Mouse (Mus musculus): ENCODE measurements around the gene Kcnj3. TPM values are rescaled to one million over a fixed set of nuclear protein-coding genes. Genes with fewer than 3 reads are reported as not detected.

Kcnj3 gene
- polyA plus RNA-seq, 1 experiment = not detected

DNA sequence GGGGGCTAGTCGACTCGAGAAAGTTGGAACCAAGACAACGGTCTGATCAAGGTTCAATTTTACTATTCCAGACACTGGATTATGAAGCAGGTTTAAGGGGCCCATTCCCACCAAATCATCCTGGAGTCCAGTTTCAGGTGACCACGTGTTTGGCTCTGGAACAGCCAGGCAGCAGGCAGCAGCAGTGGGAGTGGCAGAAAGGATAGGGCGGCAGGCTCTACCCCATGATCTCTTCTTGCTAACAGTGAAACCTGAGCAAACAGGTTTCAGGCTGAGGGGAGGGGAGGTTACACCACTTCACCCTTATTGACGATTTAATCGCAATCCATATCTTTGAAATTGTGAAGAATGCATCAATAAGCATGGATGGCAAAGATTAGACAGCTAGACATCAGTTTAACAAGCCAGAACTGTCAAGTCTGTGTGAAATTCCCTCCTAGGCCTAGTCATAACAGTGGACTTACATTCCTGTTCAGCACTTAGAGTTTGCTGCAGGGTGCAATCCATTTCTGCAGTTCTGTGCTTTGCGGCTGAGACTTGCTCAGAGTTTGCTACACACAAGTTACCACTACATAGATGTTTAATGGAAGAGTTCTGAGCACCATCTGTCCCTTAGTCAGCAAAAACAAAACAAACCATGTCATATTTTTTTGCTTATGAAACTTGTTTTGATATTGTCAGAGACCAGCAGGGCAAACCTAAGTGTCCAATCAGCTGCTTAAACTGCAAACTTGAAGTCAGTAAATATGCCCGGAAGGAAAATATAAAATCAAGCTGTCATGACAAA lies 67.8 kb downstream of the Kcnj3 start:
- H3K27ac ChIP-seq (ENCODE audit: insufficient read depth, low read depth, low read length) = no peak overlapping the region
- no peak overlapping the region for H3K4me3 ChIP-seq (ENCODE audit: insufficient read depth, low read length)
- TF ChIP-seq CTCF (IDR thresholded peaks at IDR 0.05; ENCODE audit: low read depth, low read length) = no peak
- no peak for TF ChIP-seq POLR2A (IDR thresholded peaks at IDR 0.05; ENCODE audit: borderline replicate concordance, low read depth, low read length)
- H3K4me1 ChIP-seq (ENCODE audit: control insufficient read depth, insufficient read depth, low read length) = no peaks in the 10 kb centered on the region

DNA sequence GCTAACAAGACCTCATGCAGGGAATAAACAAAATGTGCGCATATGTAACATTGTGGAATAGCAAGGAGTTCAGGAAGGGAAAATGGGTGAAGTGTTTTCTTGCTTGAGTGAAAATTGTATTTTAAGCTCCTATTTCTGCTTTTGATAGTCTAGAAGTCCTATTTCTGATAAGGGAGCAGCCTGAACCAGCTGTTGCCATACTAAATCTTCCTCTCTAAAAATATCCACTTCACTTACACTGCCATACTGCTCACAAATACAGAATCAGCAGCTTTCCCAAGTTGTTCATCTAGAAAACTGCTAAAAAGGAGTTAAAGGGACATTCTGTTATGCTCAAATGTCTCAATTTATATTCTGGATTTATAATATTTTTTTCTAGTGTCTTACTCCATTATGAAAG lies 69.9 kb downstream of the Kcnj3 start:
- no peak for TF ChIP-seq CTCF (IDR thresholded peaks at IDR 0.05; ENCODE audit: low read depth, low read length)
- no peak for TF ChIP-seq POLR2A (IDR thresholded peaks at IDR 0.05; ENCODE audit: borderline replicate concordance, low read depth, low read length)
- Histone ChIP-seq H3K27ac (ENCODE audit: insufficient read depth, low read depth, low read length) (no peak overlapping the region), H3K4me3 (ENCODE audit: insufficient read depth, low read length) (no peak overlapping the region), H3K4me1 (ENCODE audit: control insufficient read depth, insufficient read depth, low read length) (no peaks in the 10 kb centered on the region)

DNA sequence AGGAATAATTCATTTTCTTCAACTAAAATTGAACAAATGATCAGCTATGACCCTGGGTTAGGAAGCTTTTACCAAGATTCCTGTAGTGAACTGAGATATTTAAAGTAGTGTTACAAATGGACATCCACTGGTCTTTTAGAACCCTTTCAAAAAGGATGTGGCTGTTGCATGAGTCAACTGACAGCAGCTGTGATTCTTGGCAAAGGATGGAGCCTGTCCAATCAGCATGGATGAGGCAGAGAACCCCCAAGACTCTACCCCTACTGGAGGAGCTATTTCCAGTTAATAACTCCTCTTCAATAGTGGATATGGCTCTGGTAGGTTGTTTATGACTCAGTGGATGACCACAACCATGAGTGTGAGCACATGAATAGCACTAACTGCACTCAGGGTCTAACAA lies 81.5 kb downstream of the Kcnj3 start:
- H3K4me3 ChIP-seq (ENCODE audit: insufficient read depth, low read length) = no peak overlapping the region

DNA sequence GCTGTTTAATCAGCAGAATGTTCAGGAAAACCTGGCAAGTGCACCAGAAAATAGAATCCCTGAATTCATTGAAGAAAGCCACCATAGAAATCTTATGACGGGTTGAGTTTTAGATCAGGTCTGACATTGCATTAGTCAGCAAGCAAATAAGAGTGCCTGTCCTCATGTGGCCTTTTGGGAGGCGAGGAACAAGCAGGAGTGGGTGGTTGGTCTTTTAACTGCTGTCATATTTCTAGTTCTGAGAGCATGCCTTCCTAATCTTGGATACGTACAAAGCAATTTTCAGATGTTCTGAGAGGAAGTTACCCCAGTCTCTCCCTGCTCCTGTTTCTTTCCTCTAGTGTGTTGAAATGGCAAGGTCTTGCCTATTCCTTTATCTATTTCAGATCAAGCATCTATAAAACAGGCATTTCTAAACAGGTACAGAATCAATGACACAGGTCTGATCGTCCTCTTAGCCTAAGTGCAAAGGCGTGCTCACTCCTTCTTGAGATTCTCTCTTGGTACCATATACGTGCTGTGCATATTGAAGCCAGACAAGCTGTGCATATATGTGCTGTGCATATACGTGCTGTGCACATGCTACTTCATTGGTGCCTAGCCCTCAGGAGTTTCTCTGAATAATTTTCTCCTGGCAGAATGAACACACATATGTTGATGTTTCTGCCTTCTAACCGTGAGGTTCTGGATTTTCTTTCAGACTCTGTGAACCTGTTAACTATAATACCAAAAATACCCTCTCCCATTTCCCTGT lies 97.1 kb downstream of the Kcnj3 start:
- H3K4me3 ChIP-seq (ENCODE audit: insufficient read depth, low read length) = no peak overlapping the region
- H3K27ac ChIP-seq (ENCODE audit: insufficient read depth, low read depth, low read length) = no peak overlapping the region
- TF ChIP-seq POLR2A (IDR thresholded peaks at IDR 0.05; ENCODE audit: borderline replicate concordance, low read depth, low read length) (no peak), CTCF (IDR thresholded peaks at IDR 0.05; ENCODE audit: low read depth, low read length) (no peak)
- H3K4me1 ChIP-seq (ENCODE audit: control insufficient read depth, insufficient read depth, low read length) = no peaks in the 10 kb centered on the region

More for the DNA sequence above, 81.5 kb downstream of the Kcnj3 start:
- Histone ChIP-seq H3K27ac (ENCODE audit: insufficient read depth, low read depth, low read length) (no peak overlapping the region), H3K4me1 (ENCODE audit: control insufficient read depth, insufficient read depth, low read length) (no peaks in the 10 kb centered on the region)
- TF ChIP-seq CTCF (IDR thresholded peaks at IDR 0.05; ENCODE audit: low read depth, low read length) = no peak
- TF ChIP-seq POLR2A (IDR thresholded peaks at IDR 0.05; ENCODE audit: borderline replicate concordance, low read depth, low read length) = no peak

DNA sequence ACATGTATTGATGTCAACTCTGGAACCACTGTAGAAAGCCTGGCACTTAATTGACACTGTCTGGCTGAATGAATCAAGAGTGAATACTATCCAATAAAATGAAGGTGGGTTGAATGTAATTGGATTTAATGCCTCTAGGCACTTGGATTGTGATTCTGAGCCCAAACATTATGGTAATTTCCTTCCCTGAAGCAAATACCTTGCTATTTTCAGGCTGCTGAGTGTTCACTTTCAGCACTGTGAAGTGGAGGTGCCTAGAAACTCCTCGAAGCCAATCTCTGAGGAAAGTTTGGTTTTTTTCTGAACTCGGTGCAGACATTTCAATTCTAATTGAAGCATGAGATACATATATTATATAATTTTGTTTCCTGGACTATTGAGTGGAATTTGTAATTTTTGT lies 99.2 kb downstream of the Kcnj3 start:
- Histone ChIP-seq H3K27ac (ENCODE audit: insufficient read depth, low read depth, low read length) (no peak overlapping the region), H3K4me3 (ENCODE audit: insufficient read depth, low read length) (no peak overlapping the region), H3K4me1 (ENCODE audit: control insufficient read depth, insufficient read depth, low read length) (no peaks in the 10 kb centered on the region)
- no peak for TF ChIP-seq POLR2A (IDR thresholded peaks at IDR 0.05; ENCODE audit: borderline replicate concordance, low read depth, low read length)
- TF ChIP-seq CTCF (IDR thresholded peaks at IDR 0.05; ENCODE audit: low read depth, low read length) = no peak

DNA sequence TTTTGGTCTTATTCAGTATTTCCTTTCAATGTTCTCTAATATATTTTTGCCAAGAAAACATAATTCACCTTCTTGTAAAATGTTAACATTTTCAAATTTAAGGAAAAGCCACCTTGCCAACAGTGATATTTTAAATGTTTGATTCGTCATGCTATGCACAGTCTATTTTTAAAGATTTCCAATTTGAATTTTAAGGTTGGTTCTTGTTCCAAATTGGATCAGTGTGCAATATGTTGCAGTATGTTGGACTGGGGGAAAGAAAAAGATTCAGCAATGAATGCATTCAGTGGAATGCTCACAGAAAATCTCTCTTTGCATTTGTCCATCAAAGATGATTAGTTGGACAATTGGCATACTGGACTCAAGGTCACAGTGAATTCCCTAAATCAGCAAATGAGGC lies 99.7 kb downstream of the Kcnj3 start:
- no peaks in the 10 kb centered on the region for H3K4me1 ChIP-seq (ENCODE audit: control insufficient read depth, insufficient read depth, low read length)
- TF ChIP-seq POLR2A (IDR thresholded peaks at IDR 0.05; ENCODE audit: borderline replicate concordance, low read depth, low read length) (no peak), CTCF (IDR thresholded peaks at IDR 0.05; ENCODE audit: low read depth, low read length) (no peak)

DNA sequence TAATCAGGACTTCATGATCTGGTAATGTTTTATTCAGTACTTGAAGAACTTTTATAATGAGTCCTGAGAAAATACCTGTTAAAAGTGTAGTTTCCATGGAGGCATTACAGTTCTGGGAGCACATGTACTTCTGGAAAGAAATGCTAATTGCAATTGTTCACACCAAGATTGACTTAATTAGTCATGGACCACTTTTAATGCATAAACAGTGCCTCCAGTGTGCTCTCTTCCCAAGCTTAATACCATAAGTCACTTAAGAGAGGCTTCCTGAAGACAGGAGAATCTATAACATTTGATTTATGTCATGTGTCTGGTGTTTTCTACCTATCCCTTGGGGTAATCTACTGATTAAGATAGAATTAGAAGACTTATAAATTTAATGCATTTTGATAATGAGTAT lies 111.8 kb downstream of the Kcnj3 start:
- Histone ChIP-seq H3K4me3 (ENCODE audit: insufficient read depth, low read length) (no peak overlapping the region), H3K27ac (ENCODE audit: insufficient read depth, low read depth, low read length) (no peak overlapping the region), H3K4me1 (ENCODE audit: control insufficient read depth, insufficient read depth, low read length) (no peaks in the 10 kb centered on the region)
- TF ChIP-seq CTCF (IDR thresholded peaks at IDR 0.05; ENCODE audit: low read depth, low read length) (no peak), POLR2A (IDR thresholded peaks at IDR 0.05; ENCODE audit: borderline replicate concordance, low read depth, low read length) (no peak)

More for the DNA sequence above, 99.7 kb downstream of the Kcnj3 start:
- no peak overlapping the region for H3K4me3 ChIP-seq (ENCODE audit: insufficient read depth, low read length)
- no peak overlapping the region for H3K27ac ChIP-seq (ENCODE audit: insufficient read depth, low read depth, low read length)

DNA sequence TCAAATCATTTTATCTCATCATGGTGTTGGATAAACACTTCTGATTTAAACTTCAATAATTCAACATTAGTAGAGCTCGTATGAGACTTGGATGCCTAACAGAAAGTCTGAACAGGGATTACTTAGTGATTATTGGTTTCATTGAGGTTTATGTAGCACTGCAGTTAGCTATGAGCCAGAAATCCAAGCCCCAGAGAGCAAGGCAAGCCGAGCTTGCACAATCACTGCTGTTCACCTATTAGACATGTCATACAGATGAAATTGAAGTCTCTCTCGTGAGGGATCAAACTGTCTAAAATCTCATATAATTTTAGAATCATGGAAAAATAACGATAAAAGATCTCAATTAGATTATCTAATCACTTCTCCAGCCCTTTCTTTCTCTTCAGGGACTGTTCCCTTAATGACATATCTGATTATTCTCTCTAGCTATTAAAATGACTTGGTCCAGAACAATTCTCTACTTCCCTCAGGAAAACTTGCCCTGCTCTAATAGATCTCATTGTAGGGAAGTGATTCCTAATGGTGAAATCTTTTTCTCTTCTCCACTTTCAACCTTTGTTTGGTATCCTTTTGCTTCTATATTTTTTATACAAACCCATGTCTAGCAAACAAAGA lies 122.7 kb downstream of the Kcnj3 start:
- TF ChIP-seq POLR2A (IDR thresholded peaks at IDR 0.05; ENCODE audit: borderline replicate concordance, low read depth, low read length) = no peak
- no peak for TF ChIP-seq CTCF (IDR thresholded peaks at IDR 0.05; ENCODE audit: low read depth, low read length)

DNA sequence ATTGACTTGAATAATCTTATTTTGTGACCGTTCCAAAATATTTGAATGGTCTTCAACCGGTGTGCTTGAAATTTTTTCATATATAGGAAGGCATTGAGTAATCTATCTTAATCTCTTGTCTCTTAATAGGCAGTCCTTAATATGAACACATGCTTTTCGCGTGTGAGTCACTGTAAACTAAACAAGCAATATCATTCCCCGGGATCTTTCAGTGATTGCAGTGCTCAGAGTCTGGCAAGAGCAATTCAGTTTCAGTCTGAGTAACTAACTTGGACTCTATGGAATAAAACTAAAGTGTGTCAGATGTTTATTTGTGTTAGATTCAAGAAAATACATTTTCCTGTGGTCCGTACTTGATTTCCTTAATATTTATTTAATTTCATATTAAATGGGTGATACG lies 133.5 kb downstream of the Kcnj3 start:
- TF ChIP-seq POLR2A (IDR thresholded peaks at IDR 0.05; ENCODE audit: borderline replicate concordance, low read depth, low read length) (no peak), CTCF (IDR thresholded peaks at IDR 0.05; ENCODE audit: low read depth, low read length) (no peak)
- Histone ChIP-seq H3K4me3 (ENCODE audit: insufficient read depth, low read length) (no peak overlapping the region), H3K27ac (ENCODE audit: insufficient read depth, low read depth, low read length) (no peak overlapping the region), H3K4me1 (ENCODE audit: control insufficient read depth, insufficient read depth, low read length) (no peaks in the 10 kb centered on the region)

More for the DNA sequence above, 122.7 kb downstream of the Kcnj3 start:
- Histone ChIP-seq H3K4me1 (ENCODE audit: control insufficient read depth, insufficient read depth, low read length) (no peaks in the 10 kb centered on the region), H3K4me3 (ENCODE audit: insufficient read depth, low read length) (no peak overlapping the region), H3K27ac (ENCODE audit: insufficient read depth, low read depth, low read length) (no peak overlapping the region)

DNA sequence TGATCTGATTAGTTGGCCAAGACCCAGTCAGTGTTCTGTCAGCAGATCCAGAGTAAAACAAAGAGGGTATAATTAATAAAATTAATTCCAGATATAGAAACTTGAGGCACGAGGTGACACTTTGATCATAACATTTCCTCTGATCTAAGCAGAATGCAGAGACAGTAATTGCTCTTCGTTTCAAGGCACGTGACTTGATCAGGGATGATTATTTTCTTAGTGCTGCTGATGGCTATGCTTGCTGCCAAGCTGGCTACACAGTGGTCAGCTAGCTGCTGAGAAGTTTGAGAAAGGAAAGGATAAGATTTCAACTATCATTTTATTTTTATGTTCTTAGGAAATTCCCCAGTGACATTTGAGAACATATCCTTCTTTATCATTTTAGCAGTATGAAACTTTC lies 135.7 kb downstream of the Kcnj3 start:
- Histone ChIP-seq H3K4me1 (ENCODE audit: control insufficient read depth, insufficient read depth, low read length) (no peaks in the 10 kb centered on the region), H3K27ac (ENCODE audit: insufficient read depth, low read depth, low read length) (no peak overlapping the region), H3K4me3 (ENCODE audit: insufficient read depth, low read length) (no peak overlapping the region)
- TF ChIP-seq CTCF (IDR thresholded peaks at IDR 0.05; ENCODE audit: low read depth, low read length) = no peak
- TF ChIP-seq POLR2A (IDR thresholded peaks at IDR 0.05; ENCODE audit: borderline replicate concordance, low read depth, low read length) = no peak

Measured in bone marrow macrophage, adult 2 months (primary cell).